Mouse (Mus musculus) neutrophil, adult 5-6 weeks (primary cell): ENCODE measurements around the gene Osmr. TPM values are rescaled to one million over a fixed set of nuclear protein-coding genes. Genes with fewer than 3 reads are reported as not detected.

ENCODE experiments used
- total RNA-seq: library from RNA; stranded (forward); fragments of 200-1000 nt; gene quantifications from 2 replicates; pipeline ENCODE4 v1.2.3, GENCODE M21; 2017

Gene Osmr
- total RNA-seq, 1 experiment from 2014 or later: 0.23 TPM

Other genes with a start within 250 kb of the Osmr start
- gene Rictor, start 166.6 kb downstream of the Osmr start, total RNA-seq: 96.7 and 109 TPM in 2 replicates
- gene Lifr, start 215.6 kb upstream of the Osmr start, total RNA-seq: 6.3 and 6.4 TPM in 2 replicates